Mouse (Mus musculus) hindbrain, embryonic 11.5 days (tissue): ENCODE measurements around the gene Ephb2. TPM values are rescaled to one million over a fixed set of nuclear protein-coding genes. Genes with fewer than 3 reads are reported as not detected.

Source experiments
- ATAC-seq: fragments of 200-750 bp; cut with Nextera tagmentation; 2 replicates; pipeline ENCODE4 v1.8.0; 2017; ENCODE audit warnings: mild to moderate bottlenecking, moderate TSS enrichment, moderate library complexity; ENCODE audit not compliant: low FRiP score
- DNase-seq: peaks from one replicate; pipeline ENCODE4 v3.0.0-alpha.2; 2015; ENCODE audit warnings: low spot score
- H3K27ac ChIP-seq: fragments of 300-500 bp; sonication (generic); 2 replicates; pipeline ENCODE4 v1.5.1; 2014; ENCODE audit warnings: mild to moderate bottlenecking, low read depth, low read length
- H3K27me3 ChIP-seq: fragments of 300-500 bp; sonication (generic); 2 replicates; pipeline ENCODE4 v1.6.1; 2014; ENCODE audit warnings: mild to moderate bottlenecking, low read length, moderate library complexity, mixed read lengths; ENCODE audit not compliant: control insufficient read depth, insufficient read depth
- H3K36me3 ChIP-seq: fragments of 300-500 bp; sonication (generic); 2 replicates; pipeline ENCODE4 v1.6.1; 2014; ENCODE audit warnings: mild to moderate bottlenecking, low read length, moderate library complexity, mixed read lengths; ENCODE audit not compliant: control insufficient read depth, insufficient read depth
- H3K4me1 ChIP-seq: fragments of 300-500 bp; sonication (generic); replicated peaks from 2 replicates; pipeline ENCODE4 v1.6.1; 2014; ENCODE audit warnings: low read length, mixed read lengths; ENCODE audit not compliant: control insufficient read depth, insufficient read depth
- H3K4me2 ChIP-seq: fragments of 300-500 bp; sonication (generic); replicated peaks from 2 replicates; pipeline ENCODE4 v1.6.1; 2014; ENCODE audit warnings: mild to moderate bottlenecking, low read depth, low read length
- H3K4me3 ChIP-seq: fragments of 300-500 bp; sonication (generic); 2 replicates; pipeline ENCODE4 v1.5.1; 2014; ENCODE audit warnings: low read depth, low read length
- H3K9ac ChIP-seq: fragments of 300-500 bp; sonication (generic); 2 replicates; pipeline ENCODE4 v1.6.1; 2014; ENCODE audit warnings: low read depth, low read length
- H3K9me3 ChIP-seq: fragments of 300-500 bp; sonication (generic); 2 replicates; pipeline ENCODE4 v1.6.1; 2016; ENCODE audit warnings: low read length; ENCODE audit not compliant: control insufficient read depth
- WGBS: fragments of 180-500 bp; shearing (Covaris S2); extraction: QIAGEN DNeasy Blood & Tissue Kit; methylation state at CpG from one replicate; pipeline ENCODE4 v1.1.7; 2014; 5-methylcytosine and 5-hydroxymethylcytosine counted together
- polyA plus RNA-seq: library from polyadenylated mRNA; unstranded; fragments of >200 nt; fragmentation: Nextera tagmentation; extraction: Ambion mirVana; gene quantifications from 2 replicates; pipeline ENCODE4 v1.2.1, GENCODE M21; 2014

Gene Ephb2
- polyA plus RNA-seq, 1 experiment from 2014 or later: 18.5 TPM

- H3K9me3 ChIP-seq: no peaks in the 10 kb centered on the region; the same call in 1 of the 2 replicates
- H3K27ac ChIP-seq: no peak overlapping the region
- H3K9ac ChIP-seq: no peak overlapping the region
- no peak overlapping the region for H3K4me3 ChIP-seq
- H3K4me1 ChIP-seq: peaks cover 5% of the 10 kb centered on the region; the same call in 1 of the 2 replicates
- H3K36me3 ChIP-seq: peaks cover 12% of the 10 kb centered on the region
- 83% methylated on average over 6 of the region's 6 CpGs for WGBS
- ATAC-seq (no peak), DNase-seq (no peak)
- H3K27me3 ChIP-seq: no peaks in the 10 kb centered on the region
- H3K4me2 ChIP-seq: no peak overlapping the region
These were observed 138.5 kb downstream of the Ephb2 start for GRCm38 (mm10) chr4:136697325-136697724.

DNA sequence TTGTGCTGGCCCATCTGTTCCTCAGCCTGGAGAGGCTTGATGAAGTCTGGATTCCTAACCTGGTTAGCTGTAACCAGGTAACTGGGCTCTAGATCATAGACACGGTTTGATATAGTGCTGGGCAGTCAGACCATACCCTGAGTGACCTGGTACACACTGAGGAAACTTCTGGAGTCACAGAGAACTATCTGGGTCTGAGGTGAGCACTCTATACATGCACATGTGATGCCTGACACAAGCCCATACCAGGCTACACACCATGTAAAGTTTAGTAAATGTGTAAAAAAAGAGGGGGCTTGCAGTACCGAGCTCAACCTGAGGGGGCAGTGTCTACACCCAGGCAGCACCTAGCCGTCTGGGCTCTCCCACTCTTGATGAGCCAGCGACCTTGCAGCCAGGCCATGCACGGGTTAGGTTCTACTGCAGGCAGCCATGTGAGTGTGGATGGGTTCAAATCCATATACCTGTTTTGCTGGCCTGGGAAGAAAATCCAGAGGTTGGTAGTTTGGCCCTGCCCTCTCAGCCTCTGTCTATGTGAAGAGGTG lies 139.3 kb downstream of the Ephb2 start:
- Histone ChIP-seq H3K4me2 (no peak overlapping the region), H3K9ac (no peak overlapping the region), H3K4me1 (peaks cover 5% of the 10 kb centered on the region; the same call in 1 of the 2 replicates), H3K27ac (no peak overlapping the region), H3K4me3 (no peak overlapping the region), H3K27me3 (no peaks in the 10 kb centered on the region), H3K9me3 (no peaks in the 10 kb centered on the region; the same call in 1 of the 2 replicates), H3K36me3 (peaks cover 16% of the 10 kb centered on the region)
- peak; percentile 7; the same call in 1 of the 2 replicates for ATAC-seq
- 22% methylated on average over 5 of the region's 5 CpGs for WGBS
- peak; percentile 81 for DNase-seq

DNA sequence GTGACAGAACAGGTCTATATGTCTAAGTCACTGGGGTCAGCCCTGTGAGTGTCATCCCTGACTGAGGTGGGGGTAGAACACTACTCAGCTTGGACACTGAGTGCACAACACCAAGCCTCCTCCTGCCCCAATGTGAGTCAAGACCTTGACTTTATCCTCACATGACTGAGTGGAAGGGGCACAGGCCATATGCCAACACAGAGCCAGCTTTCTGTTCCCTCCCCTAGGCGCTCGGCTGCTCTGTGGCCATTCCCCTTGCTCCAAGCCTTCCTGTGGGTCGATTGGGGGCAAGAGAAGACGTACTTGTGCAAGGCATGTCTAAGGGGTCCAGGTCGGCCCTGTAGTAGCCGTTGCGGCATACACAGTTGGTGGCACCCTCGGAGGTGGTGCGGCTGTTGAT lies 140.1 kb downstream of the Ephb2 start:
- Histone ChIP-seq H3K4me3 (no peak overlapping the region), H3K4me2 (no peak overlapping the region), H3K27ac (no peak overlapping the region), H3K4me1 (peaks cover 5% of the 10 kb centered on the region; the same call in 1 of the 2 replicates), H3K36me3 (peaks cover 16% of the 10 kb centered on the region), H3K9ac (no peak overlapping the region), H3K27me3 (no peaks in the 10 kb centered on the region), H3K9me3 (no peaks in the 10 kb centered on the region; the same call in 1 of the 2 replicates)
- 91% methylated on average over 9 of the region's 9 CpGs for WGBS
- DNase-seq (no peak), ATAC-seq (no peak)

- WGBS: 88% methylated on average over 12 of the region's 12 CpGs
- H3K9ac ChIP-seq: no peak overlapping the region
- DNase-seq (no peak), ATAC-seq (no peak)
- no peaks in the 10 kb centered on the region for H3K27me3 ChIP-seq
- no peaks in the 10 kb centered on the region; the same call in 1 of the 2 replicates for H3K4me1 ChIP-seq
- no peak overlapping the region for H3K4me3 ChIP-seq
- H3K27ac ChIP-seq: no peak overlapping the region
- H3K36me3 ChIP-seq: peaks cover 19% of the 10 kb centered on the region
- H3K9me3 ChIP-seq: no peaks in the 10 kb centered on the region; the same call in 1 of the 2 replicates
- H3K4me2 ChIP-seq: no peak overlapping the region
These were observed 145.8 kb downstream of the Ephb2 start for GRCm38 (mm10) chr4:136690034-136690433.

GRCm38 (mm10) chr4:136688113-136688512 lies 147.7 kb downstream of the Ephb2 start:
- ATAC-seq (no peak), DNase-seq (no peak)
- H3K4me1 ChIP-seq: no peaks in the 10 kb centered on the region; the same call in 1 of the 2 replicates
- H3K4me2 ChIP-seq: no peak overlapping the region
- peaks cover 11% of the 10 kb centered on the region; the same call in 1 of the 2 replicates for H3K36me3 ChIP-seq
- H3K9me3 ChIP-seq: no peaks in the 10 kb centered on the region; the same call in 1 of the 2 replicates
- H3K9ac ChIP-seq: no peak overlapping the region
- no peaks in the 10 kb centered on the region for H3K27me3 ChIP-seq
- WGBS: 70% methylated on average over 4 of the region's 4 CpGs
- no peak overlapping the region for H3K27ac ChIP-seq
- H3K4me3 ChIP-seq: no peak overlapping the region

- Histone ChIP-seq H3K27me3 (no peaks in the 10 kb centered on the region), H3K36me3 (0 out of 2 replicates have a peak, but pooled peaks cover 5% of the 10 kb centered on the region), H3K4me3 (no peak overlapping the region), H3K9ac (no peak overlapping the region), H3K4me1 (no peaks in the 10 kb centered on the region; the same call in none of the 2 replicates), H3K4me2 (no peak overlapping the region), H3K9me3 (no peaks in the 10 kb centered on the region), H3K27ac (no peak overlapping the region)
- DNase-seq (no peak), ATAC-seq (no peak)
- WGBS: 62% methylated on average over 10 of the region's 10 CpGs
These were observed 150.3 kb downstream of the Ephb2 start for GRCm38 (mm10) chr4:136685431-136685869.

GRCm38 (mm10) chr4:136684485-136684884 lies 151.3 kb downstream of the Ephb2 start:
- Histone ChIP-seq H3K27ac (no peak overlapping the region), H3K4me1 (peaks cover 4% of the 10 kb centered on the region), H3K4me2 (no peak overlapping the region), H3K36me3 (0 out of 2 replicates have a peak, but pooled peaks cover 2% of the 10 kb centered on the region), H3K9ac (no peak overlapping the region), H3K27me3 (no peaks in the 10 kb centered on the region), H3K4me3 (no peak overlapping the region), H3K9me3 (no peaks in the 10 kb centered on the region)
- ATAC-seq (0 out of 2 replicates have a peak, but pooled peaks have one; percentile 14), DNase-seq (peak; percentile 56)
- 82% methylated on average over 6 of the region's 6 CpGs for WGBS

DNA sequence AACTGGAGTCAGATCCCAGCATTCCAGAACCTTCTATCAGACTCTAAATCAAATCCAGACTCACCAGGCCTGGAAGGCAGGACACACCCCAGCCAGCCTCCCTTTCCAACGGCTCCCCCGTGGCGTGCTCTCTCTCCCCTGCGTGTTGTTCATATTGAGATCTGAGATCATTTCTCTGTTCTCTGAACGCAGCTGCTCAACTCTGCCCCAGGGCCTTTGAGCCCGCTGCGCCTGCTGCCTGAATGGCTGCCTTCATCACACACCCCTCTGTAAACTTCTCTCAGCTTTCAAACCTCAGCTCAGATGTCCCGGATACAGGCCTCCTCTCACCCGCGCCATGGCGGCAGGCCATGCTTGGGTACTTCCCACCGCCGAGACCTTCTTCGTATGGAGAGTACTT lies 155.1 kb downstream of the Ephb2 start:
- Histone ChIP-seq H3K4me1 (peaks cover 4% of the 10 kb centered on the region), H3K4me2 (no peak overlapping the region), H3K36me3 (0 out of 2 replicates have a peak, but pooled peaks cover 2% of the 10 kb centered on the region), H3K27ac (peak overlapping the region; percentile 24; the same call in 1 of the 2 replicates), H3K9me3 (no peaks in the 10 kb centered on the region), H3K9ac (no peak overlapping the region), H3K27me3 (no peaks in the 10 kb centered on the region), H3K4me3 (no peak overlapping the region)
- 68% methylated on average over 14 of the region's 14 CpGs for WGBS
- ATAC-seq (no peak), DNase-seq (peak; percentile 43)

DNA sequence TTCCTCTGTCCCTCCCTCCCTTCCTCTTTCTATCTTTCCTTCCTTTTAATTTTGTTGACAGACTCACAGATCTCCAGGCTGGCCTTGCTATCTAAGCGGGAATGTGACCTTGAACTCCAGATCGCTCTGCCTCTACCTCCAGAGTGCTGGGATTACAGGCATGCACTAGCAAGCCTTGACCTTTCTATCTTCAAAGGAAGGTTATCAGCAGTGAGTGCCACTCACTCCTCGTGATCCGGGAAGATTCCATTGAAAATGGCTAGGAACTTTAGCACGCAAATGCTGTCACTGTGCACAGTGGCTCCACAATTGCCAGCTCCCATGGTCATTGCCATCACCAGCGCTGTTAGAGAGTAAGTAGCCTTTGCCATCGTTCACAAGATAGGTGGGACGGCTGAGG lies 156.6 kb downstream of the Ephb2 start:
- DNase-seq (no peak), ATAC-seq (no peak)
- no peaks in the 10 kb centered on the region for H3K9me3 ChIP-seq
- H3K27ac ChIP-seq: 0 out of 2 replicates have a peak overlapping the region, but pooled peaks have one; percentile 30
- H3K36me3 ChIP-seq: 0 out of 2 replicates have a peak, but pooled peaks cover 2% of the 10 kb centered on the region
- H3K4me1 ChIP-seq: peaks cover 4% of the 10 kb centered on the region; the same call in 1 of the 2 replicates
- no peak overlapping the region for H3K9ac ChIP-seq
- 84% methylated on average over 8 of the region's 8 CpGs for WGBS
- H3K4me2 ChIP-seq: no peak overlapping the region
- H3K27me3 ChIP-seq: no peaks in the 10 kb centered on the region
- no peak overlapping the region for H3K4me3 ChIP-seq
